Mouse (Mus musculus): ENCODE data around the gene Slc39a3. TPM values are rescaled to one million over a fixed set of nuclear protein-coding genes. Genes with fewer than 3 reads are reported as not detected.

Gene Slc39a3
- polyA plus RNA-seq (2017; shearing (Covaris generic)) = 10 to 100 TPM; 13.9 to 14.7 TPM

GRCm38 (mm10) chr10:81036988-81037580 lies at the start of gene Slc39a3:
Slc39a3 (minus strand) TSS chr10:81037426.

GRCm38 (mm10) chr10:81069836-81070235 lies 32.6 kb upstream of the Slc39a3 start, which contains the start of gene Thop1:
Thop1 (plus strand) TSS chr10:81070035.

GRCm38 (mm10) chr10:81059603-81060543 lies 22.6 kb upstream of the Slc39a3 start, which contains the start of gene Sgta:
Sgta (minus strand) TSS chr10:81060181.

GRCm38 (mm10) chr10:81025639-81026275 lies 11.5 kb downstream of the Slc39a3 start, which contains the start of gene Diras1:
Diras1 (minus strand) TSS chr10:81025662.

GRCm38 (mm10) chr10:81014393-81015384 lies 22.5 kb downstream of the Slc39a3 start, which contains the start of gene Gng7:
Gng7 (minus strand) TSS chr10:81014945.

Other genes starting within 250 kb of the Slc39a3 start
- 10 to 100 TPM; 64.0 to 79.5 TPM for gene Sf3a2, start 239.2 kb downstream of the Slc39a3 start, polyA plus RNA-seq (2017; shearing (Covaris generic))
- 100 to 1,000 TPM; 224 to 242 TPM for gene Plekhj1, start 238.8 kb downstream of the Slc39a3 start, polyA plus RNA-seq (2017; shearing (Covaris generic))
- not detected for gene Amh, start 232.2 kb downstream of the Slc39a3 start, polyA plus RNA-seq (2017; shearing (Covaris generic))
- under 1 TPM in 1 of 2 experiments, not detected in 1; 0.53 TPM for gene Jsrp1, start 223.9 kb downstream of the Slc39a3 start, polyA plus RNA-seq (2017; shearing (Covaris generic))
- gene Oaz1, start 210.8 kb downstream of the Slc39a3 start, polyA plus RNA-seq (2017; shearing (Covaris generic)) = 1,000 to 10,000 TPM; 2,247 to 2,345 TPM
- under 1 TPM in 1 of 2 experiments, not detected in 1; 0.21 TPM for gene Lingo3, start 193.4 kb downstream of the Slc39a3 start, polyA plus RNA-seq (2017; shearing (Covaris generic))
- 100 to 1,000 TPM; 151 to 243 TPM for gene Lsm7, start 182.2 kb downstream of the Slc39a3 start, polyA plus RNA-seq (2017; shearing (Covaris generic))
- gene Sppl2b, start 182.2 kb downstream of the Slc39a3 start, polyA plus RNA-seq (2017; shearing (Covaris generic)) = 10 to 100 TPM; 20.9 to 29.3 TPM
- gene Tmprss9, start 165.6 kb downstream of the Slc39a3 start, polyA plus RNA-seq (2017; shearing (Covaris generic)) = under 1 TPM in 1 of 2 experiments, not detected in 1; 0.05 TPM
- gene Timm13, start 136.5 kb downstream of the Slc39a3 start, polyA plus RNA-seq (2017; shearing (Covaris generic)) = 100 to 1,000 TPM; 213 to 220 TPM
- gene Lmnb2, start 119.2 kb downstream of the Slc39a3 start, polyA plus RNA-seq (2017; shearing (Covaris generic)) = 10 to 100 TPM in 1 of 2 experiments, 1 to 10 TPM in 1; 7.6 to 12.9 TPM
- gene Gadd45b, start 107.4 kb downstream of the Slc39a3 start, polyA plus RNA-seq (2017; shearing (Covaris generic)) = 10 to 100 TPM; 40.6 to 80.6 TPM
- under 1 TPM in 1 of 2 experiments, not detected in 1; 0.28 TPM for gene Gng7, start 22.5 kb downstream of the Slc39a3 start, polyA plus RNA-seq (2017; shearing (Covaris generic))
- gene Diras1, start 11.8 kb downstream of the Slc39a3 start, polyA plus RNA-seq (2017; shearing (Covaris generic)) = under 1 TPM in 1 of 2 experiments, not detected in 1; 0.54 TPM
- 10 to 100 TPM; 79.3 to 94.4 TPM for gene Sgta, start 22.8 kb upstream of the Slc39a3 start, polyA plus RNA-seq (2017; shearing (Covaris generic))
- 1 to 10 TPM; 6.0 to 8.7 TPM for gene Thop1, start 32.6 kb upstream of the Slc39a3 start, polyA plus RNA-seq (2017; shearing (Covaris generic))
- gene Creb3l3, start 61.4 kb upstream of the Slc39a3 start, polyA plus RNA-seq (2017; shearing (Covaris generic)) = under 1 TPM in 1 of 2 experiments, not detected in 1; 0.22 TPM
- gene Map2k2, start 68.5 kb upstream of the Slc39a3 start, polyA plus RNA-seq (2017; shearing (Covaris generic)) = 100 to 1,000 TPM; 162 to 191 TPM
- gene Zbtb7a, start 97.8 kb upstream of the Slc39a3 start, polyA plus RNA-seq (2017; shearing (Covaris generic)) = 10 to 100 TPM; 69.4 to 76.2 TPM
- 10 to 100 TPM; 42.8 to 50.1 TPM for gene Pias4, start 130.5 kb upstream of the Slc39a3 start, polyA plus RNA-seq (2017; shearing (Covaris generic))
- gene Eef2, start 139.2 kb upstream of the Slc39a3 start, polyA plus RNA-seq (2017; shearing (Covaris generic)) = 100 to 1,000 TPM; 640 to 647 TPM
- gene Dapk3, start 145.6 kb upstream of the Slc39a3 start, polyA plus RNA-seq (2017; shearing (Covaris generic)) = 100 to 1,000 TPM in 1 of 2 experiments, 10 to 100 TPM in 1; 95.7 to 104 TPM
- gene 4930442H23Rik, start 146.4 kb upstream of the Slc39a3 start, polyA plus RNA-seq (2017; shearing (Covaris generic)) = not detected
- gene Nmrk2, start 164.6 kb upstream of the Slc39a3 start, polyA plus RNA-seq (2017; shearing (Covaris generic)) = under 1 TPM; 0.19 to 0.47 TPM
- gene Atcay, start 193.4 kb upstream of the Slc39a3 start, polyA plus RNA-seq (2017; shearing (Covaris generic)) = 1 to 10 TPM; 5.7 to 5.8 TPM
- gene Zfr2, start 195.7 kb upstream of the Slc39a3 start, polyA plus RNA-seq (2017; shearing (Covaris generic)) = 1 to 10 TPM; 3.9 to 5.0 TPM
- 100 to 1,000 TPM in 1 of 2 experiments, 10 to 100 TPM in 1; 63.7 to 239 TPM for gene Matk, start 215.5 kb upstream of the Slc39a3 start, polyA plus RNA-seq (2017; shearing (Covaris generic))
- 100 to 1,000 TPM; 153 to 154 TPM for gene Mrpl54, start 229.5 kb upstream of the Slc39a3 start, polyA plus RNA-seq (2017; shearing (Covaris generic))
- 10 to 100 TPM; 33.8 to 50.0 TPM for gene Apba3, start 229.5 kb upstream of the Slc39a3 start, polyA plus RNA-seq (2017; shearing (Covaris generic))